Mouse (Mus musculus) urinary bladder, postnatal 0 days (tissue): ENCODE results near the gene Ndufa9. TPM values are rescaled to one million over a fixed set of nuclear protein-coding genes. Genes with fewer than 3 reads are reported as not detected.

ENCODE experiments used
- polyA plus RNA-seq: library from polyadenylated mRNA; unstranded; fragments of >200 nt; fragmentation: Nextera tagmentation; extraction: Ambion mirVana; gene quantifications from 2 replicates; pipeline ENCODE4 v1.2.1, GENCODE M21; 2015

Gene Ndufa9
- 186 and 208 TPM in 2 replicates for polyA plus RNA-seq

GRCm38 (mm10) chr6:126848712-126849704 is at the start of gene Ndufa9:
Gene Ndufa9 (minus strand): TSS chr6:126849136.

GRCm38 (mm10) chr6:126852881-126853280 is 3.9 kb upstream of the Ndufa9 start, which contains the start of gene Akap3:
Gene Akap3 (plus strand): TSS chr6:126853098.

Other genes with a start within 250 kb of the Ndufa9 start
- 0.36 and 0.39 TPM in 2 replicates for gene Kcna1, start 202.8 kb downstream of the Ndufa9 start, polyA plus RNA-seq
- 0.77 and 0.94 TPM in 2 replicates for gene Kcna6, start 108.5 kb downstream of the Ndufa9 start, polyA plus RNA-seq
- gene Akap3, start 4.0 kb upstream of the Ndufa9 start, polyA plus RNA-seq, result not detected in 2 replicates
- gene Dyrk4, start 72.7 kb upstream of the Ndufa9 start, polyA plus RNA-seq, result not detected in 2 replicates
- 11.0 and 14.4 TPM in 2 replicates for gene Rad51ap1, start 90.5 kb upstream of the Ndufa9 start, polyA plus RNA-seq
- gene D6Wsu163e, start 90.8 kb upstream of the Ndufa9 start, polyA plus RNA-seq, result 14.1 and 14.4 TPM in 2 replicates
- not detected in 2 replicates for gene Fgf6, start 166.4 kb upstream of the Ndufa9 start, polyA plus RNA-seq
- gene Fgf23, start 223.8 kb upstream of the Ndufa9 start, polyA plus RNA-seq, result not detected in 2 replicates